Mouse (Mus musculus): ENCODE data around the gene Prkg1. TPM values are rescaled to one million over a fixed set of nuclear protein-coding genes. Genes with fewer than 3 reads are reported as not detected.

The Prkg1 gene
- polyA plus RNA-seq, 1 experiment from 2014 or later, result 6.0 TPM

DNA sequence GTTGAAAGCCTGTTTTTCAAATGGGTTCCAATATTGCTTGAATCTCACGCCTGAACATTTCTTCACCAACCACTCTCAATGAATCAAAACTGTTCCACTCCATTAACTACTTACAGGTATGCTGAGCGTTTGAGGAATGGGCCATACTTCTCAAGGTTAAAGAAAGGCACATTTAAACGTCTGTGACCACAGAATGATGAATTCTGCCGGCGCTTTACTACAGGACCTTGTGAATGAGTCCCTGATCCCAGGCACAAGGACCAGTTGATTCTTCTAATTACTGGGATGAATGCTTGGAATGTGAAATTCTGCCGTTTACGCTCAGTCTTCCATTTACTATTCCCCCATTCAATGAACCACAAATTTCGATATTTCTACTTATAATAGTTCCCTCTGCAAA is 632.2 kb downstream of the Prkg1 start:
- Histone ChIP-seq H3K36me3 (ENCODE audit: insufficient read depth) (no peaks in the 10 kb centered on the region), H3K4me1 (ENCODE audit: insufficient read depth) (0 out of 2 replicates have a peak, but pooled peaks cover 4% of the 10 kb centered on the region), H3K9me3 (ENCODE audit: low read depth, low read length) (no peaks in the 10 kb centered on the region), H3K27me3 (ENCODE audit: insufficient read depth, low read length) (no peaks in the 10 kb centered on the region), H3K9ac (no peak overlapping the region), H3K27ac (ENCODE audit: low read depth) (no peak overlapping the region), H3K4me3 (ENCODE audit: low read depth, low read length) (no peak overlapping the region), H3K4me2 (no peak overlapping the region)
- ATAC-seq (ENCODE audit: insufficient read depth), result no peak
- no peak for DNase-seq
- TF ChIP-seq CTCF (IDR thresholded peaks at IDR 0.05; ENCODE audit: low read depth), result no peak
- WGBS, result 84% methylated on average over 8 of the region's 8 CpGs

DNA sequence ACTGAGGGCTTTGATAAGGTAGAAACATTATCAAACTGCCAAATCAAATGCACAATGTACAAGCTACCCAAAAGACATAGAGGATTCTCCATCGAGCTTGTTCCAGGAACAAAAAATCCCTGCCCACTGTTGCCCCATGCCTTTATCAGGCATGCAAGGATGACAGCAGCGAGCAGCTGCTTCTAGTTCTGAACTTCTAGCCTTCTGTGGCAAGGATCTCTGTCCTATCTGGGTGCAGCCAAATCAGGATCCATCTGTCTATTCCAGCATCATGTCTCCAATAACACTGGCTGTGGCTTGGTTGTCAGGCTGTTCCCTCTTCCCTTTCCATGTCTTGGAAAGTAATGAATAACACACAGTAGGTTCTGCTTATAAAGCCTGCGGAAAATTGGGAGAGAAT is 640.2 kb downstream of the Prkg1 start:
- 83% methylated on average over 3 of the region's 3 CpGs for WGBS
- no peak overlapping the region for H3K4me3 ChIP-seq (ENCODE audit: low read depth, low read length)
- TF ChIP-seq CTCF (IDR thresholded peaks at IDR 0.05; ENCODE audit: low read depth), result no peak
- H3K36me3 ChIP-seq (ENCODE audit: insufficient read depth), result no peaks in the 10 kb centered on the region
- no peak for DNase-seq
- no peak for ATAC-seq (ENCODE audit: insufficient read depth)
- H3K27ac ChIP-seq (ENCODE audit: low read depth), result no peak overlapping the region
- no peaks in the 10 kb centered on the region for H3K4me1 ChIP-seq (ENCODE audit: insufficient read depth)
- H3K27me3 ChIP-seq (ENCODE audit: insufficient read depth, low read length), result no peaks in the 10 kb centered on the region
- H3K9ac ChIP-seq, result no peak overlapping the region
- no peaks in the 10 kb centered on the region for H3K9me3 ChIP-seq (ENCODE audit: low read depth, low read length)
- H3K4me2 ChIP-seq, result no peak overlapping the region

DNA sequence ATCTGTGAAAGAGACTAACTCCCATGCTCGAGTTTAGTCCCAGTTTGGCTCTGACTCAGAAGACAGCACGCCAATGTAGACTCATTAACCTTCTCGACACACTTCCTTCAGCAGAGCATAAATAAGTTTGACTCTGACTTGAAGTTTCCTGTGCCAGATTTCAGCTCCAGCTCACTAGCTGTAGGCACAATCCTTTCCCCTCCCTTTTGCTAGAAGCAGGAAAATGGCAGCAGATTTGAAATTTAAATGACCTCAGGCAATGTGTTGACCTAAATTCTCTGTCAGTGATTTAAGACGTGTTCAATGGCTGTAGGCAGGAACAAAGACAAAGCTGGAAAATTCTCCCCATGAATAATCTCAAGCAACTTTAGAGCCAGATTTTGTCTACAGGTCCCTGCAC is 650.1 kb downstream of the Prkg1 start:
- H3K27ac ChIP-seq (ENCODE audit: low read depth), result no peak overlapping the region
- no peak overlapping the region for H3K4me3 ChIP-seq (ENCODE audit: low read depth, low read length)
- no peaks in the 10 kb centered on the region for H3K36me3 ChIP-seq (ENCODE audit: insufficient read depth)
- H3K27me3 ChIP-seq (ENCODE audit: insufficient read depth, low read length), result no peaks in the 10 kb centered on the region
- no peaks in the 10 kb centered on the region for H3K9me3 ChIP-seq (ENCODE audit: low read depth, low read length)
- TF ChIP-seq CTCF (IDR thresholded peaks at IDR 0.05; ENCODE audit: low read depth), result no peak
- no peaks in the 10 kb centered on the region for H3K4me1 ChIP-seq (ENCODE audit: insufficient read depth)
- WGBS, result 24% methylated on average over 4 of the region's 4 CpGs
- peak; percentile 70; the same call in 1 of the 2 replicates for ATAC-seq (ENCODE audit: insufficient read depth)
- peak; percentile 74 for DNase-seq
- H3K4me2 ChIP-seq, result no peak overlapping the region
- H3K9ac ChIP-seq, result no peak overlapping the region

DNA sequence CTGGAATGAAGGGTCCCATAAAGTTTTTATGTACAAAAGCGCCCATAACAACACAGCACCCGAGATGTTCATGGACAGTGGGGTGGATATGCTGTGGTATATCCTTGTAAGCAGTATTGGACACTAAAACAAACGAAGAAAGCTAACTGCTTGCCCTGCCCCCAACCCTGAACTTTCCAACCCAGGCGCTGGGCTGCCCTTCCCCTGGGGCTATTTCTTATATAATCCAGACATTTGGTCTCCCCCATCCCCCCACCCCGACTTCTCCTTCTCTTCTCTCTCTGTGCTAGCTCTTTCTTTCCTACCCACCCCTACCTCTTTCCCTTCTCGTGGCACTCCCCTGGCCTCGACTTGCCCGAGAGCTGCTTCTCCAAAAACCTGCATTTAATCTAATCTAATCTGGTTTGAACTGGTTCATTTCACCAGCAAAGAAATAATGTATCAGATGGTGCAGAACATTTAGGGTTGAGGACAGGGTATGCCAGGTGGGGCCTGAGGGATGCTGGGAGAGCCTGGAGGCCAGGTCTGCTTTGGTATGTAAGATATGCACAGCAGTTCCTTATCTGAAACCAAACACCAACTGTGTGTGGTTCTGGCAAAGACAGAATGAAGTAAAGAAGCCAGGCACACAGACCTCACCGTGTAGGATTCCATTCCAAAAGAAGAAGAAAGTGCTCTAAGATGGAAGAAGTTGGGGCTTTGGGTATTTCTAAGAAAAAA is 657.8 kb downstream of the Prkg1 start:
- no peak overlapping the region for H3K4me2 ChIP-seq
- H3K36me3 ChIP-seq (ENCODE audit: insufficient read depth), result no peaks in the 10 kb centered on the region
- peak; percentile 75; the same call in 1 of the 2 replicates for ATAC-seq (ENCODE audit: insufficient read depth)
- no peaks in the 10 kb centered on the region for H3K4me1 ChIP-seq (ENCODE audit: insufficient read depth)
- no peaks in the 10 kb centered on the region for H3K27me3 ChIP-seq (ENCODE audit: insufficient read depth, low read length)
- H3K9me3 ChIP-seq (ENCODE audit: low read depth, low read length), result no peaks in the 10 kb centered on the region
- no peak overlapping the region for H3K9ac ChIP-seq
- no peak overlapping the region for H3K27ac ChIP-seq (ENCODE audit: low read depth)
- no peak overlapping the region for H3K4me3 ChIP-seq (ENCODE audit: low read depth, low read length)
- WGBS, result 27% methylated on average over 9 of the region's 9 CpGs
- TF ChIP-seq CTCF (IDR thresholded peaks at IDR 0.05; ENCODE audit: low read depth), result no peak
- peak; percentile 17 for DNase-seq

DNA sequence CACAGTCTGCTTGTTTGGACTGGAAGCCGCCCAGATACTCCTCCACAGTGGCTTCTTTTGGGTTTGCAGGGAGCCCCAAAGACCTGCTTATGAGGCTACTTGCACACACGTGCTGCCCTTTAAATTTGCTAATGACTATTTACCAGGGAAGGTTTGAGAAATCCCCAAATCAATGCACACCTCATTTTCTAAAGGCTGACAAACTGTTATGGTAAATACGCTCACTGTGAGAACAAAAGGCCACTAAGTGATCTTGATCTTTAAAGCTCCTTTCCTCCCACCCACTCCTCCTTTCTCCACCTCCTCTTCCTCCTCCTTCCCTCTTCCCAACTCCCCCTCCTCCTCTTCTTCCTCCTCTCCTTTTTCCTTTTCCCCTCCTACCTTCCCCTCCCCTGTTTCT is 658.8 kb downstream of the Prkg1 start:
- TF ChIP-seq CTCF (IDR thresholded peaks at IDR 0.05; ENCODE audit: low read depth), result no peak
- Histone ChIP-seq H3K4me1 (ENCODE audit: insufficient read depth) (no peaks in the 10 kb centered on the region), H3K9me3 (ENCODE audit: low read depth, low read length) (no peaks in the 10 kb centered on the region), H3K36me3 (ENCODE audit: insufficient read depth) (no peaks in the 10 kb centered on the region), H3K9ac (no peak overlapping the region), H3K27me3 (ENCODE audit: insufficient read depth, low read length) (no peaks in the 10 kb centered on the region), H3K27ac (ENCODE audit: low read depth) (no peak overlapping the region), H3K4me3 (ENCODE audit: low read depth, low read length) (no peak overlapping the region), H3K4me2 (no peak overlapping the region)
- no peak for DNase-seq
- ATAC-seq (ENCODE audit: insufficient read depth), result no peak
- WGBS, result 40% methylated on average over 3 of the region's 3 CpGs

DNA sequence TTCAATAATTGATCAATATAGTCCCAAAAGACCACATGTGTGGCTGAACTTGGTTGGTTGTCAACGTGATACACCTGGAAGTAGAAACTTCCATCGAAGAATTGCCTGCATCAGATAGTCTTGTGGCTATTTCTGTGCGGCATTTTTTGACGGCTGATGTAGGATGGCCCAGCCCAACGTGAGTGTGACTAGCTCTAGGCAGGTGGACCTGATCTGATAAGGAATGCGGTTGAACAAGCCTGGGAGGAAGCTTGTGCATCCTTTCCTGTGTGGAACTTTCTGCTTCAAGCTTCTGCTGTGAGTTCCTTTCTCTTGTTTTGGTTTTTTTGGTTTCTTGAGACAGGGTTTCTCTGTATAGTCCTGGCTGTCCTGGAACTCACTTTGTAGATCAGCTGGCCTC is 660.1 kb downstream of the Prkg1 start:
- DNase-seq (no peak), ATAC-seq (ENCODE audit: insufficient read depth) (no peak)
- TF ChIP-seq CTCF (IDR thresholded peaks at IDR 0.05; ENCODE audit: low read depth), result no peak
- Histone ChIP-seq H3K36me3 (ENCODE audit: insufficient read depth) (no peaks in the 10 kb centered on the region), H3K27ac (ENCODE audit: low read depth) (no peak overlapping the region), H3K27me3 (ENCODE audit: insufficient read depth, low read length) (no peaks in the 10 kb centered on the region), H3K9ac (no peak overlapping the region), H3K4me1 (ENCODE audit: insufficient read depth) (no peaks in the 10 kb centered on the region), H3K4me2 (no peak overlapping the region), H3K9me3 (ENCODE audit: low read depth, low read length) (no peaks in the 10 kb centered on the region), H3K4me3 (ENCODE audit: low read depth, low read length) (no peak overlapping the region)
- 67% methylated on average over 6 of the region's 6 CpGs for WGBS

DNA sequence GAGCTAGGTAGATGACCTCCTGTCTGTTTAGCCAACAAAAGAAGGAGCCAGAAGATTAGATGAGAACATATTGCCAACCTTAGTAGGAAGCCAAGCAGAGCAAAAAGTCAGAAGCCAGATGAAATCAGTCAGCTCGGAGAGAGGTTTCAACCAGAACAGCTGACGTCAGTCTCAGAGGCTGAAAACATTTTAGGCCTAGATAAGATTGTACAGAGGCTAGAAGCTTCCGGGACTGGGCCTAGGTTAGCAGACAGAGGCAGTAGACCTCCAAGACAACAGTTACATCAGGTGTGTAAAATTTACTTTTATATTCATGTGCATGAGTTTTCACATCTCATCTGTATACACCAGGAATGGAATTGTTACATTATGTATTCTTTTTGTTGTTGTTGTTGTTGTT is 665.5 kb downstream of the Prkg1 start:
- Histone ChIP-seq H3K4me3 (ENCODE audit: low read depth, low read length) (no peak overlapping the region), H3K9me3 (ENCODE audit: low read depth, low read length) (no peaks in the 10 kb centered on the region), H3K4me1 (ENCODE audit: insufficient read depth) (no peaks in the 10 kb centered on the region), H3K27ac (ENCODE audit: low read depth) (no peak overlapping the region), H3K36me3 (ENCODE audit: insufficient read depth) (no peaks in the 10 kb centered on the region), H3K27me3 (ENCODE audit: insufficient read depth, low read length) (no peaks in the 10 kb centered on the region), H3K4me2 (no peak overlapping the region), H3K9ac (no peak overlapping the region)
- TF ChIP-seq CTCF (IDR thresholded peaks at IDR 0.05; ENCODE audit: low read depth), result no peak
- DNase-seq, result no peak
- ATAC-seq (ENCODE audit: insufficient read depth), result no peak
- 78% methylated on average over 3 of the region's 3 CpGs for WGBS
